Mouse (Mus musculus) common myeloid progenitor, adult 5-6 weeks (primary cell): ENCODE data around the gene Gm20890. TPM values are rescaled to one million over a fixed set of nuclear protein-coding genes. Genes with fewer than 3 reads are reported as not detected.
"Not testable (repeated sequence)": the region's sequence is repeated elsewhere in the genome, so short reads cannot be mapped to it uniquely, and the experiment has no call there.

Experiments used
- ATAC-seq: replicated peaks from 2 replicates; pipeline ENCODE4 v1.8.0; 2016; ENCODE audit warnings: low read depth, mild to moderate bottlenecking, moderate TSS enrichment, inconsistent platforms; ENCODE audit not compliant: poor library complexity, severe bottlenecking
- total RNA-seq: library from RNA; stranded (forward); fragments of 200-1000, 187-1606 nt; gene quantifications from 2 replicates; pipeline ENCODE4 v1.2.3, GENCODE M21; 2017

Gene Gm20890
- total RNA-seq, result not detected in 2 replicates

DNA sequence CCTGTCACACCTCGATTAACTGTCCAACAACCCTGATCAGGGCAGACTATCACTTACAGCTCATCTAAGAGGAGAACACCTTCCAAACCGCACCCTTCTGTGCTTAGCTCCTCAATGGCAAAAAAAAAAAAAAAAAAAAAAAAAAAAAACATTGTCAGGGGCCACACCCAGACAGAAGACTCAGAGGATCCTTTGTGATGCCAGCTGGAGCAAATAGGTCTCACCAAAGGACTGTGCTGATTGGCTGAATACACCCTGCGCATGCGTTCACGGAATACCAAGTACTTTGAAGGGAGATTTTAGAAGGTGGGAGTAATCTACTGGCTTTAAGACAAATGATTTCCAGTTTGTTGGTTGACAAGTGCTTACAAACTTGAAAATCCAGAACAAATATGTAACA lies at the start of gene Gm20890:
Gene Gm20890, minus strand, starts transcription at position 101 of the 400 bp plus-strand sequence.
- not testable (repeated sequence) for ATAC-seq
